In the genomic region with DNA sequence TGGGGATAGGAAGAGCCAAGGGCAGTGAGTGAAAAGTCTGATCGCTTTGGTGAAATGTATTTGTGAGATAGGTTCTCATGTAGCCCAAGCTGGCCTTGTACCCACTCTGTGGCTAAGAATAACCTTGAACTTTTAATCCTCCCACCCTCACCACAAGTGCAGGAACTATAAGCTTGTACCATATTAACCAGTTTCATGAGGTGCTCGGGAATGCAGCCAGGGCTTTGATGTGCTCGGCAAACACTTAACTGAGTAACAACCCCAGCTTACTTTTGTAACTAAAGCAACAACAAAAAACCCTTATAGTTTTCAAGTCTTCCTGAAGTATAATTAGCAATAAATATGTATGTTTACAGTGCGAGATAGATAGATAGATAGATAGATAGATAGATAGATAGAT, we compare ENCODE assay signal across 17 mouse cellular contexts.
A peak's percentile ranks its signal among the peaks of the same experiment; 100 is the strongest.
DNase-seq lines count a peak whose midpoint lies in the region.
"Had no signal": no experiment of that assay in that cellular context is flagged by ENCODE, and none has a peak within 500 bp of the region (broad histone marks: within the 10 kb centered on the region; RNA-seq: fewer than 3 reads in every experiment).

No protein-coding gene starts in this region.

- DNase-seq in kidney, postnatal 10 days: peak; percentile 34
- no peak for DNase-seq in kidney, postnatal 14 days
- DNase-seq in lung, adult 18-20 months: peak; percentile 48 to 58
- no peak for DNase-seq in lung, postnatal 10 days
- DNase-seq in 416B (ENCODE audit: low read depth): peak; percentile 12
- DNase-seq in frontal cortex, postnatal 14 days (ENCODE audit: low spot score in 2 of 2): no peak
- DNase-seq: adrenal gland, adult 2 months; adrenal gland, postnatal 14 days; cerebellum, adult 11 months; cerebellum, adult 2 months; cerebellum, adult 9-11 months; cerebellum, postnatal 25 days; forebrain, postnatal 0 days; gastrocnemius, postnatal 25 days; heart, adult 18-20 months; heart, postnatal 14 days; heart, postnatal 4 days had no signal

Comparison
In these comparisons a context has a peak if more than half of its experiments do, and no peak if none do; other contexts are left out.
1. DNase-seq: peak in kidney, postnatal 10 days (single experiment), lung, adult 18-20 months (2 of 2) and 416B (single experiment); none in kidney, postnatal 14 days (single experiment), lung, postnatal 10 days (single experiment) and frontal cortex, postnatal 14 days (0 of 2).